Mouse (Mus musculus) lung, postnatal 36 days (tissue): Measurements from ENCODE around the gene Faf2.

Source experiments
- DNase-seq: peaks from one replicate; pipeline ENCODE4 v3.0.0; 2022; ENCODE audit warnings: mixed read lengths

Faf2 gene

DNA sequence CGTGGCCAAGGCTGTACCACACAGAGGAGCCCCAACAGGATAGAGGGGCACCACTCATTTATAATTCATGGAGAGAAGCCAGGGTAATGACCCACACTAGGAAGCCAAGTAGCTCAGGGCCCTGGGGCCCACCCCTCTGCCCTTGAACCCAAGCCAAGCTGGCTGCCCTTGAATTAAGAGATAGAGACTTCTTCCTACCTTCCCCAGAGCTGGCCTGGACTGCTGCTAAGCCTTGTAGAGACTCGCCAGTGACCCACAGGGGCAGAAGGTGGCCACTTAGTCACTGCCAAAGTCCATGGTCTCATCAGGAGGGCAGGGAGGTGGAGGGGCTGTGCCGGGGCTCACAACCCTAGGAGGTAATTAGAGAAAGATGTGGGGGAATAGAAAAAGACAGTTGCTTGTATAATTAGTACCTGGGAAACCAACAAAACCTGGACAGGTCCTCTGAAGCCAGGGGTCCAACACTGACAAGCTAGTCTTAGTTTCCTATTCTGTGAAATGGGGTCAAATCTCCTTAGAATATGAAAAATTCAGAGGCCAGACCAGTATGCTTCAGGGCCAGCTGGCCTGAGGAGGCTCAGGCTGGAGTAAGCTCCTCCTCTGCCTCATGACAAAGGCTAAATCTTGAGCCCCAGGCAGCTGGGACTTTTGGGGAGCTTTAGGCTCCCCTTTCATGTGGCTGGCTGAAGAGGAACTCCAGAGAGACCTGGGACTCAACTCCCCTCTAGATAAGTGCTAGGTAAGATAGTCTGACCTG lies 62.7 kb downstream of the Faf2 start:
- DNase-seq, result no peak

GRCm38 (mm10) chr13:54685174-54685573 lies 63.6 kb downstream of the Faf2 start:
- DNase-seq, result peak; percentile 64

- DNase-seq, result no peak
Observed at GRCm38 (mm10) chr13:54686139-54687053, 64.8 kb downstream of the Faf2 start.

GRCm38 (mm10) chr13:54687096-54687495 lies 65.5 kb downstream of the Faf2 start:
- peak; percentile 91 for DNase-seq

- peak; percentile 99 for DNase-seq
Observed at GRCm38 (mm10) chr13:54687575-54688424, 66.2 kb downstream of the Faf2 start.

DNA sequence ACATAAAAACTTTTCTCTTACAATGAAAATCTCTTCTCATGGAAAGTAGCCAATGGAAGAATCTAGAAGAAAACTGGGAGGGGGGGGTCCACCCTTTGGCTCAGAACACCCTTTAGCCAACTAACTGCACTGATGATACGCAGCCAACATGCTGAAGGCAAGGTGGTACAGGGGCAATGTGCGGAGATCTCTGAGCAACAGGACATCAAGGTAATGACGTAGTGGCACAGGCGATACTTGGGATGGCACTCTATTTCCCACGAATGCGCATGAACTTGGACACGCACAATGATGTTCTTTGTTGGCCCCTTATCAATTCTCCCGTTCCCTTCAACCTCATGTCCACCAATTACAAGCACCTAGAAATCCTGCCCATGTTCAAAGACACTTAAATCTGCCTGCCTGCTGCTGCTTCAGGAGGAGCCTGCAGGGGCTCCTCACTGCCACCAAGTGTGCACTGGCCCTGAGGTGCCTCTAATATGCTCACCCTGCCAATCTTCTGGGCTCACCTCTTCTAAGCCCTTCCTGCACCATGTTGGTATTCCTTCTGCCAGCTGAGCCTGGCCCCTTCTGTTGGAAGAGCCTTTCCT lies 68.7 kb downstream of the Faf2 start:
- DNase-seq, result no peak

GRCm38 (mm10) chr13:54691737-54692136 lies 70.2 kb downstream of the Faf2 start:
- peak; percentile 80 for DNase-seq

GRCm38 (mm10) chr13:54692711-54693557 lies 71.3 kb downstream of the Faf2 start:
- no peak for DNase-seq

- DNase-seq, result peak; percentile 99
Observed at GRCm38 (mm10) chr13:54693558-54694347, 72.2 kb downstream of the Faf2 start, which contains the start of gene Rnf44. Gene Rnf44 (minus strand): TSS chr13:54693907.

- peak; percentile 90 for DNase-seq
Observed at GRCm38 (mm10) chr13:54694348-54695060, 72.9 kb downstream of the Faf2 start.

DNA sequence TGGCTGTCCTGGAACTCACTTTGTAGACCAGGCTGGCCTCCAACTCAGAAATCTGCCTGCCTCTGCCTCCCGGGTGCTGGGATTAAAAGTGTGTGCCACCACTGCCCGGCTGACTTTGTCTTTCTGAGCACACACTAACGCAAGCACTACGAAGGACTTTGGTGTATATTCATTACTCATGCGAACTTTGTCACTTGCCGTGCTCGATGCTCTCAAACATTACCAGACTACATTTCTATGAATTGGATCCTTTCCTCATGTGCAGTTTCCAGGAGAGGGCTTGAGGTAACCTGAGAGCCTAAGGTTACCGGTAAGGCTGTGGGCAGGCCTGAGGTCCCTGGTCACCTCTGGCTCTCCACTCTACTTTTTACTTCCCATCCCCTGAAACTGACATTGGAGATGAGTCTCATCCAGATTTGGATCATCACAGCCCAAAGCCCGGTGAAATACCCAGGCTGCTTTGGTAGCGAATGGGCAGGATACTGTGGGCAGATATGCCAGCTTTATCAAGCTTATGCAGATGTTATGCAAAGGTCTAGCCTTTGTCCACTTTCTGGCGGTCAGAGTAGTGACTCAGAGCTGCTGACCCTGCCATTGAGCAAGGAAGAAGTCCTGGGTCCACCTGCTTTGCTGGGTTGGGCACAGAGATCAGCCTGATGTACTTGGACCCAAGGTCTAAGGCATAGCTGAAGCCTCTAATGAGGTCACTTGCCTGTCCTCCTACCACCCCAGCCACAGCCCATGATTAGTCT lies 74.1 kb downstream of the Faf2 start:
- no peak for DNase-seq

DNA sequence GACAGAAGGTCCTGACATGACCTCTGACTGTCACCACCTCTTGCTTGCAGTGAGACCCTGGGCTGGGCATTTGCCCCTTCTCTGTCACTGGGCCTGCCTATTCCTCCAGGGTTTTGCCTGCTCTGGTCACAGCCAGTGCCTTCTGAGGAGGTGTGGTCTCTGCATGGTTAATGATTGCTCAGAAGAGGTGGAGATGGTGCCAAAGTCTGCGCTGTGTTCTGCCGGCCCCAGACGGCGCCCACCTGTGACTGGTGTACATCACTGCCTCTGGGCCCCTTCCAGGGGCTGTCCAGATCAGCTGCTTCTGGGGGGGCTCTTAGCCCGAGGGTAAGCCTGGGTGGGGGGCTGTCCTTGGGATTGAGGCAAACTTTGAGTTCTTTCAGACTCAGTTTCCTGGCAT lies 79.7 kb downstream of the Faf2 start, which contains the start of gene Cdhr2:
TSS of gene Cdhr2 (plus strand) at position 219 of the 400 bp plus-strand sequence.
- DNase-seq, result no peak

GRCm38 (mm10) chr13:54702507-54702906 lies 80.9 kb downstream of the Faf2 start:
- DNase-seq, result no peak

DNA sequence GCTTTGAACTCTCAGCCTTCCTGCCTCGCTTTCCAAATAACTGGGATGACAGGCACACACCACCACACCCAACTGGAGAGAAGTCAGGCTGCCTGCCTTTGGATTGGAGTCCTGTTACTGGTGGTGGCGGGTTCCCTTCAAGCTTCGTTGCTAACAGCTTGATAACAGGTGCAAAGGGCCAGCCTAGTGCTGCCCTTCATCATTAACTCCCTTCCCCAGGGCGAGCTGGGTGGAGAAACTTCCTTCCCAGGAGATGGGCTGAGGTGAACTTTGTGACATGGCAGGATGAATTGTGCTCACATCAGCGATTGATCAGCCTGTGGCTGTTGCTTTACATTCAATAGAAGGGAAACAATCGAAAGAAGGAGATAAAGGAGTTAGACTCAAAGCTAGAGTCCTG lies 83.3 kb downstream of the Faf2 start:
- no peak for DNase-seq

- DNase-seq, result no peak
Observed at GRCm38 (mm10) chr13:54710866-54711265, 89.3 kb downstream of the Faf2 start.
